Mouse (Mus musculus) liver, embryonic 11.5 days (tissue): ENCODE data around the gene Foxd2. TPM values are rescaled to one million over a fixed set of nuclear protein-coding genes. Genes with fewer than 3 reads are reported as not detected.

ENCODE experiments used
- ATAC-seq: fragments of 200-750 bp; cut with Nextera tagmentation; replicated peaks from 2 replicates; pipeline ENCODE4 v1.8.0; 2017; ENCODE audit warnings: moderate number of reproducible peaks, mild to moderate bottlenecking, moderate TSS enrichment, moderate library complexity; ENCODE audit not compliant: low FRiP score
- DNase-seq: peaks from one replicate; pipeline ENCODE4 v3.0.0-alpha.2; 2017; ENCODE audit warnings: low spot score
- H3K27ac ChIP-seq: fragments of 300-500 bp; sonication (generic); 2 replicates; pipeline ENCODE4 v1.5.1; 2014; ENCODE audit warnings: mild to moderate bottlenecking, low read depth, low read length, control low read depth
- H3K27me3 ChIP-seq: fragments of 300-500 bp; sonication (generic); replicated peaks from 2 replicates; pipeline ENCODE4 v1.6.1; 2014; ENCODE audit warnings: low read length, mixed read lengths; ENCODE audit not compliant: control insufficient read depth, insufficient read depth
- H3K36me3 ChIP-seq: fragments of 300-500 bp; sonication (generic); 2 replicates; pipeline ENCODE4 v1.6.1; 2014; ENCODE audit warnings: mild to moderate bottlenecking, low read length, moderate library complexity, mixed read lengths; ENCODE audit not compliant: control insufficient read depth, insufficient read depth
- H3K4me1 ChIP-seq: fragments of 300-500 bp; sonication (generic); replicated peaks from 2 replicates; pipeline ENCODE4 v1.6.1; 2014; ENCODE audit warnings: low read length, mixed read lengths; ENCODE audit not compliant: control insufficient read depth, insufficient read depth
- H3K4me2 ChIP-seq: fragments of 300-500 bp; sonication (generic); 2 replicates; pipeline ENCODE4 v1.6.1; 2014; ENCODE audit warnings: mild to moderate bottlenecking, control low read depth, moderate library complexity
- H3K4me3 ChIP-seq: fragments of 300-500 bp; sonication (generic); 2 replicates; pipeline ENCODE4 v1.5.1; 2014; ENCODE audit warnings: low read depth, low read length, control low read depth
- H3K9ac ChIP-seq: fragments of 300-500 bp; sonication (generic); 2 replicates; pipeline ENCODE4 v1.6.1; 2014; ENCODE audit warnings: low read depth, low read length, control low read depth
- H3K9me3 ChIP-seq: fragments of 300-500 bp; sonication (generic); 2 replicates; pipeline ENCODE4 v1.6.1; 2016; ENCODE audit warnings: low read length, inconsistent platforms, mixed read lengths; ENCODE audit not compliant: control insufficient read depth
- whole genome bisulfite sequencing: fragments of 180-500 bp; shearing (Covaris S2); extraction: QIAGEN DNeasy Blood & Tissue Kit; methylation state at CpG from one replicate; pipeline ENCODE4 v1.1.7; 2014; 5-methylcytosine and 5-hydroxymethylcytosine counted together
- polyA plus RNA-seq: library from polyadenylated mRNA; unstranded; fragments of >200 nt; fragmentation: Nextera tagmentation; extraction: Ambion mirVana; gene quantifications from 2 replicates; pipeline ENCODE4 v1.2.1, GENCODE M21; 2014

Foxd2 gene
- polyA plus RNA-seq, 1 experiment from 2014 or later = 0.05 TPM

- 1% methylated on average over 120 of the region's 125 CpGs for WGBS
- H3K9me3 ChIP-seq = no peaks in the 10 kb centered on the region
- H3K27ac ChIP-seq = no peak overlapping the region
- no peak overlapping the region for H3K9ac ChIP-seq
- peak; percentile 46 for DNase-seq
- H3K4me2 ChIP-seq = peak overlapping the region; percentile 60
- peaks cover 6% of the 10 kb centered on the region; the same call in 1 of the 2 replicates for H3K4me1 ChIP-seq
- ATAC-seq = no peak
- no peaks in the 10 kb centered on the region for H3K36me3 ChIP-seq
- peaks cover 78% of the 10 kb centered on the region for H3K27me3 ChIP-seq
- H3K4me3 ChIP-seq = peak overlapping the region; percentile 41
Observed at GRCm38 (mm10) chr4:114924971-114925916, 16.6 kb upstream of the Foxd2 start.

- DNase-seq (no peak), ATAC-seq (no peak)
- Histone ChIP-seq H3K9ac (no peak overlapping the region), H3K4me1 (no peaks in the 10 kb centered on the region), H3K27me3 (peaks cover 68% of the 10 kb centered on the region), H3K27ac (no peak overlapping the region), H3K4me2 (no peak overlapping the region), H3K36me3 (no peaks in the 10 kb centered on the region), H3K9me3 (no peaks in the 10 kb centered on the region), H3K4me3 (no peak overlapping the region)
- WGBS = 33% methylated on average over 2 of the region's 2 CpGs
Observed at GRCm38 (mm10) chr4:114917091-114917490, 8.4 kb upstream of the Foxd2 start.

DNA sequence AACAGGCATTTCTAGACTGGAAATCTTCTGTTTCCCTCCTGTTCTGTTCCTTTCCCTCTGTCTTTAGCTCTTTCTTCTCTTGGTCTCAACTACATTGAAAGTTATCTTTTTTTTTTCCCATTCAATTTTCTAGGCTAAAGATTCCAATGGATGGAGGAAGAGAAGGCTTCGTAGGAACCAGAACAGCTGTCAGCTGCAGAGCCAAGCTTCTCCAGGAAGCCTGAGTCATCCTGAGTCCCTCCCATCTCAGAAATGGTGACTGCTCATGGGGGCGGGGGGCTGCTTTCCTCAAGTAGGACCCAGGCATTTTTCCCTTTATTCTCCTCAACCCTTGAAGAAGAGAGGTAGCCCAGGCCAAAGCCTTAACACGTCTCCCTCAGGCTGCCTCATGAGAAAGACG, 7.4 kb upstream of the Foxd2 start:
- DNase-seq = no peak
- H3K4me1 ChIP-seq = no peaks in the 10 kb centered on the region

GRCm38 (mm10) chr4:114913594-114913962, 4.9 kb upstream of the Foxd2 start:
- H3K4me1 ChIP-seq = 0 out of 2 replicates have a peak, but pooled peaks cover 2% of the 10 kb centered on the region
- no peak overlapping the region for H3K27ac ChIP-seq
- H3K9me3 ChIP-seq = no peaks in the 10 kb centered on the region
- H3K9ac ChIP-seq = no peak overlapping the region
- ATAC-seq = no peak
- no peak overlapping the region for H3K4me2 ChIP-seq
- DNase-seq = no peak
- 3% methylated on average over 13 of the region's 13 CpGs for WGBS
- H3K27me3 ChIP-seq = peaks cover 85% of the 10 kb centered on the region
- H3K4me3 ChIP-seq = no peak overlapping the region
- H3K36me3 ChIP-seq = no peaks in the 10 kb centered on the region

More for the DNA sequence above, 7.4 kb upstream of the Foxd2 start:
- H3K27me3 ChIP-seq = peaks cover 74% of the 10 kb centered on the region
- 37% methylated on average over 4 of the region's 4 CpGs for WGBS
- H3K9me3 ChIP-seq = no peaks in the 10 kb centered on the region
- no peak for ATAC-seq
- H3K36me3 ChIP-seq = no peaks in the 10 kb centered on the region
- H3K4me2 ChIP-seq = no peak overlapping the region
- H3K4me3 ChIP-seq = no peak overlapping the region
- no peak overlapping the region for H3K27ac ChIP-seq
- no peak overlapping the region for H3K9ac ChIP-seq

DNA sequence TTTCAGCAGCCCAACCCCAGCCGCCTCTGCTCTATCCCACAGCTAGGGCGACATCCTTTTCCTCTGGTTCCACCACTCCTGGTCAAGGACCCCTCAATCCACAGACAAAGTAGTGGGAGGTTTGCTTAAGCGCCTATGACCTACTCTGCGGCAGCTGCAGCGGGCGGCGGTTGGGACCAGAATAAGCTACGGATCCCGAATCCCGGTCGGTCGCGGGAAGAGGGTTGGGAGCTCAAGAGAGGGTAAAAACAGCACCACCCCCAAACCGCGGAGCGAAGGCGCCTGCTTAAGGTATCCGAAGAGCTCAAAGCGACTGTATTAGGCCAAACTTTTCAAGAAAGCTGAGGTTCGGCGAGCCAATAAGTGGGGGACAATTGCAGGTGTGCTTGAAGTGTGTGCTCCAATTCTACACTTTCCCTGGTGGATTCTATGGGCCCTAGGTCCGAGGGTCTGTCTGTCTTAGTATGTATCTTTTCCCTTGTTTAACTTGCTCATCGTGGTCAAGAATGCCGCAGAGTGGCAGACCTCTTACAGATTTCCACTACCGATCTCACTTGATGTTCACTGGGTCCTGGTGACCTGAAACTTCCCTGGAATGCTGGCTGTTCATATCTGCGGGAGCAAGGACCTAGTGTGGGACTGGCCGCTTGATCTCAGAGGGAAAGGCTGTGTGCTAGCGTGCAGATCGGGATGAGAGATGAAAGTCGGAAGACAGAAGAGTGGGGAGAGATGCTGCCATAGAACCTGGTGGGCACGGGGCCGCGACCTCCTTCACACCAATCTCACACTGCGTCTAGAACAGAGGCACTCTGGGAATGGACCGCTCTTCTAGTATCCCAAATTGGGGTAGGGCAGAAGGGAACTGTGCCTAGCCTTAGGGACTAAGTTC, 4.3 kb upstream of the Foxd2 start:
- H3K4me2 ChIP-seq = no peak overlapping the region
- H3K9me3 ChIP-seq = no peaks in the 10 kb centered on the region
- no peak overlapping the region for H3K4me3 ChIP-seq
- no peak overlapping the region for H3K27ac ChIP-seq
- 0 out of 2 replicates have a peak, but pooled peaks cover 3% of the 10 kb centered on the region for H3K4me1 ChIP-seq
- DNase-seq (no peak), ATAC-seq (no peak)
- WGBS = 8% methylated on average over 35 of the region's 35 CpGs
- peaks cover 90% of the 10 kb centered on the region for H3K27me3 ChIP-seq
- H3K9ac ChIP-seq = no peak overlapping the region
- H3K36me3 ChIP-seq = no peaks in the 10 kb centered on the region

DNA sequence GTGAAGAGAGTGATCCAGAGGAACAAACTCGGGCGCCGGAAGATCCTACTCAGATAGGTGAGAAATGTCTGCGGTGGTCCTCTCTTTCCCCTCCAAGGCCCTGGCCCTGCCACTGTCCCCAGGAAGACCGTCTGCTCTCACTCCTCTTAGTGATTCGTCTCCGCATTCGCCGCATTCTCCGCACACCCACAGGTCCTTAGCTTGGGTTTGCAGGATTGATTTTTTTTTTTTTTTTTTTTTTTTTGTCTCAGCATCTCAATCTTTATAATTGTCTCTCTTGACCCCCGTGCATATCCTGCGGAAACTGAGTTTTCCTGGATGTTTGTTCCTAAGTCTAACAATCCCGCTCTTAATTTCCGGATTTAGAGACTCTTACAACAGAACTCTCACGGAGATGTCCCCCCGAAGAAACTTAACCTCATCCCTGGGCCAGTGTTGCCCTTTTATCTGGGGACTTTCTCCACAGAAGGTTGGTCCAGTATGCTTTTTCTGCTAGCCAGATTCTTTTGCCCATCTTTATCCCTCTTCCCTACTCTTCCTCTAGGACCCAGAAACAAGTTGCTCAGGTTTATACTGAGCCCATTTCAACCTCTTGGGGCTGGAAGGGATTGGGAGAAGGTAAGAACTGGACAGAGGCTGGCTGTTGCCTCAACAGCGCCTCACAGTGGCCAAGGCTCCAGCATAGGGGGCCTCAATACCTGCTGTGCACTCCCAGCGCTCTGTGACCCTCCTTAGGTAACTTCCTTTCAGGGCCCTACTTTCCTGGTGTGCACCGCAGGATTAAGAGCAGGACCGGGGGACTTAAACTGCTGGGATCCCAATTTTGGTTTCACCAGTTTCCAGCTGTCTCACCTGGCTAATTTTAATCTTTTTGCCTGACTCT, 1.2 kb upstream of the Foxd2 start:
- Histone ChIP-seq H3K4me3 (peak overlapping the region; percentile 60), H3K27me3 (peaks cover 99% of the 10 kb centered on the region), H3K9me3 (no peaks in the 10 kb centered on the region), H3K36me3 (no peaks in the 10 kb centered on the region), H3K9ac (peak overlapping the region; percentile 32; the same call in 1 of the 2 replicates), H3K4me1 (peaks cover 7% of the 10 kb centered on the region; the same call in 1 of the 2 replicates), H3K4me2 (peak overlapping the region; percentile 90), H3K27ac (no peak overlapping the region)
- ATAC-seq (no peak), DNase-seq (no peak)
- 3% methylated on average over 20 of the region's 20 CpGs for WGBS

DNA sequence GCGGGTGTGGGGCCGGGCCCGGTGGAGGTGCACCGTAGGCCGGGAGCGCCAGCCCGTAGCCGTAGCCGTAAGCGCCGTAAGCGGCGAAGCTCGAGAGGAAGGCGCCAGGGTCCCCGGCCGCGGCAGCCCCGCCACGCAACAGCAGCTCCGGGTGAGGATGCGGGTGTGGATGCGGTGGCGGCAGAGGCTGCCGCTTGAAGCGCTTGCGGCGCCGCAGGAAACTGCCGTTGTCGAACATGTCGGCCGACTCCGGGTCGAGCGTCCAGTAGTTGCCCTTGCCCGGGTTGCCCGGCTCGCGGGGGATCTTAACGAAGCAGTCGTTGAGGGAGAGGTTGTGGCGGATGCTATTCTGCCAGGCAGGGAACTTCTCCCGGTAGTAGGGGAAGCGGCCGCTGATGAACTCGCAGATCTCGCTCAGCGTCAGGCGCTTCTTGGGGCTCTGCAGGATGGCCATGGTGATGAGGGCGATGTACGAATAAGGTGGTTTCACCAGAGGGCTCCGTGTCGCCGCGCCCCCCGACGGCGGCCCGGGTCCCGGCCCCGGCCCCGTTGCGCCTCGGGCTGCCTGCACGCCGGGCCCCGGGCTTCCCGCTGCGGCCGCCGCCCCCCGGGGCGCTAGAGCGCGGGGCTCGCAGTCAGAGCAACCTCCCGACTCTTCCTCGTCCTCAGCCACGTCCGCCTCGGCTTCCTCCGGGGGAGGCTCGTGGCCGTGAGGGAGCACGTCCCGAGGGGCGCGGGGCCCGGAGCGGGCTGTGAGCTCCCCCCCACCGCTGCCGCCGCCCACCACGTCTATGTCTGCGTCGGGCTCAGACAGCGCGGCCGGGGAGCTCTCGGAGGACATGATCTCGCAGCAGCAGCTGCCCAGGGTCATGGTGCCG, 483 bp downstream of the Foxd2 start:
- Histone ChIP-seq H3K4me2 (peak overlapping the region; percentile 90), H3K9me3 (no peaks in the 10 kb centered on the region), H3K4me1 (peaks cover 7% of the 10 kb centered on the region; the same call in 1 of the 2 replicates), H3K36me3 (no peaks in the 10 kb centered on the region), H3K27me3 (peaks cover 99% of the 10 kb centered on the region), H3K9ac (peak overlapping the region; percentile 32), H3K27ac (no peak overlapping the region), H3K4me3 (peak overlapping the region; percentile 60)
- 2% methylated on average over 87 of the region's 103 CpGs for WGBS
- ATAC-seq = peak; percentile 42
- DNase-seq = peak; percentile 61
